Mouse (Mus musculus): Measurements from ENCODE around the gene Nbeal2. TPM values are rescaled to one million over a fixed set of nuclear protein-coding genes. Genes with fewer than 3 reads are reported as not detected.
A peak's percentile ranks its signal among the peaks of the same experiment; 100 is the strongest.

Nbeal2 gene
- polyA plus RNA-seq, 1 experiment from 2014 or later, result 5.7 TPM

- H3K27ac ChIP-seq (replicated peaks), result peak overlapping the region; percentile 90
- WGBS, result 21% methylated on average over 13 of the region's 13 CpGs
- peak; percentile 79 for DNase-seq (ENCODE audit: low spot score)
Measured at GRCm38 (mm10) chr9:110651931-110652722, 1.8 kb downstream of the Nbeal2 start.

GRCm38 (mm10) chr9:110649775-110650174 lies 4.2 kb downstream of the Nbeal2 start:
- ATAC-seq (ENCODE audit: low FRiP score, low TSS enrichment) (no peak), DNase-seq (ENCODE audit: low spot score) (no peak)
- no peaks in the 10 kb centered on the region for H3K27me3 ChIP-seq (ENCODE audit: control insufficient read depth, insufficient read depth, low read length)
- no peak overlapping the region for H3K4me2 ChIP-seq (replicated peaks; ENCODE audit: low read depth)
- TF ChIP-seq EP300 (optimal IDR thresholded peaks at IDR 0.05) (no peak), CTCF (IDR thresholded peaks at IDR 0.05; ENCODE audit: low read depth) (no peak)
- no peak overlapping the region for H3K9ac ChIP-seq (ENCODE audit: low read length)
- no peaks in the 10 kb centered on the region for H3K36me3 ChIP-seq (ENCODE audit: control insufficient read depth, insufficient read depth, low read length)
- no peaks in the 10 kb centered on the region for H3K9me3 ChIP-seq (ENCODE audit: control insufficient read depth, low read length)
- no peak overlapping the region for H3K4me3 ChIP-seq (ENCODE audit: low read depth, low read length)
- no peak overlapping the region for H3K27ac ChIP-seq (replicated peaks)
- 0 out of 2 replicates have a peak, but pooled peaks cover 5% of the 10 kb centered on the region for H3K4me1 ChIP-seq (replicated peaks; ENCODE audit: control insufficient read depth, insufficient read depth)

More at GRCm38 (mm10) chr9:110651931-110652722, 1.8 kb downstream of the Nbeal2 start:
- Histone ChIP-seq H3K4me1 (replicated peaks; ENCODE audit: control insufficient read depth, insufficient read depth) (peaks cover 8% of the 10 kb centered on the region; the same call in 1 of the 2 replicates), H3K36me3 (ENCODE audit: control insufficient read depth, insufficient read depth, low read length) (no peaks in the 10 kb centered on the region), H3K9me3 (ENCODE audit: control insufficient read depth, low read length) (no peaks in the 10 kb centered on the region), H3K4me3 (ENCODE audit: low read depth, low read length) (peak overlapping the region; percentile 65), H3K9ac (ENCODE audit: low read length) (peak overlapping the region; percentile 77), H3K4me2 (replicated peaks; ENCODE audit: low read depth) (peak overlapping the region; percentile 99), H3K27me3 (ENCODE audit: control insufficient read depth, insufficient read depth, low read length) (no peaks in the 10 kb centered on the region)
- TF ChIP-seq EP300 (optimal IDR thresholded peaks at IDR 0.05), result no peak
- TF ChIP-seq CTCF (IDR thresholded peaks at IDR 0.05; ENCODE audit: low read depth), result peak; percentile 53
- ATAC-seq (ENCODE audit: low FRiP score, low TSS enrichment), result no peak

GRCm38 (mm10) chr9:110645219-110645618 lies 8.7 kb downstream of the Nbeal2 start:
- TF ChIP-seq CTCF (IDR thresholded peaks at IDR 0.05; ENCODE audit: low read depth) (no peak), EP300 (optimal IDR thresholded peaks at IDR 0.05) (no peak)
- Histone ChIP-seq H3K4me2 (replicated peaks; ENCODE audit: low read depth) (no peak overlapping the region), H3K9me3 (ENCODE audit: control insufficient read depth, low read length) (no peaks in the 10 kb centered on the region), H3K4me1 (replicated peaks; ENCODE audit: control insufficient read depth, insufficient read depth) (no peaks in the 10 kb centered on the region), H3K36me3 (ENCODE audit: control insufficient read depth, insufficient read depth, low read length) (0 out of 2 replicates have a peak, but pooled peaks cover 3% of the 10 kb centered on the region), H3K4me3 (ENCODE audit: low read depth, low read length) (no peak overlapping the region), H3K27ac (replicated peaks) (no peak overlapping the region), H3K27me3 (ENCODE audit: control insufficient read depth, insufficient read depth, low read length) (no peaks in the 10 kb centered on the region), H3K9ac (ENCODE audit: low read length) (no peak overlapping the region)
- 81% methylated on average over 9 of the region's 9 CpGs for WGBS
- DNase-seq (ENCODE audit: low spot score), result no peak
- no peak for ATAC-seq (ENCODE audit: low FRiP score, low TSS enrichment)

- H3K27me3 ChIP-seq (ENCODE audit: control insufficient read depth, insufficient read depth, low read length), result no peaks in the 10 kb centered on the region
- no peak overlapping the region for H3K4me2 ChIP-seq (replicated peaks; ENCODE audit: low read depth)
- WGBS, result 79% methylated on average over 10 of the region's 10 CpGs
- H3K4me1 ChIP-seq (replicated peaks; ENCODE audit: control insufficient read depth, insufficient read depth), result no peaks in the 10 kb centered on the region
- no peak overlapping the region for H3K9ac ChIP-seq (ENCODE audit: low read length)
- 0 out of 2 replicates have a peak, but pooled peaks cover 3% of the 10 kb centered on the region for H3K36me3 ChIP-seq (ENCODE audit: control insufficient read depth, insufficient read depth, low read length)
- TF ChIP-seq CTCF (IDR thresholded peaks at IDR 0.05; ENCODE audit: low read depth) (no peak), EP300 (optimal IDR thresholded peaks at IDR 0.05) (no peak)
- DNase-seq (ENCODE audit: low spot score) (no peak), ATAC-seq (ENCODE audit: low FRiP score, low TSS enrichment) (no peak)
- no peak overlapping the region for H3K27ac ChIP-seq (replicated peaks)
- H3K9me3 ChIP-seq (ENCODE audit: control insufficient read depth, low read length), result no peaks in the 10 kb centered on the region
- no peak overlapping the region for H3K4me3 ChIP-seq (ENCODE audit: low read depth, low read length)
Measured at GRCm38 (mm10) chr9:110644295-110644694, 9.7 kb downstream of the Nbeal2 start.

- Histone ChIP-seq H3K27me3 (ENCODE audit: control insufficient read depth, insufficient read depth, low read length) (no peaks in the 10 kb centered on the region), H3K27ac (replicated peaks) (no peak overlapping the region), H3K4me3 (ENCODE audit: low read depth, low read length) (no peak overlapping the region), H3K36me3 (ENCODE audit: control insufficient read depth, insufficient read depth, low read length) (0 out of 2 replicates have a peak, but pooled peaks cover 3% of the 10 kb centered on the region), H3K9me3 (ENCODE audit: control insufficient read depth, low read length) (no peaks in the 10 kb centered on the region), H3K9ac (ENCODE audit: low read length) (no peak overlapping the region), H3K4me2 (replicated peaks; ENCODE audit: low read depth) (no peak overlapping the region), H3K4me1 (replicated peaks; ENCODE audit: control insufficient read depth, insufficient read depth) (no peaks in the 10 kb centered on the region)
- TF ChIP-seq CTCF (IDR thresholded peaks at IDR 0.05; ENCODE audit: low read depth) (no peak), EP300 (optimal IDR thresholded peaks at IDR 0.05) (no peak)
- DNase-seq (ENCODE audit: low spot score) (no peak), ATAC-seq (ENCODE audit: low FRiP score, low TSS enrichment) (no peak)
- WGBS, result 66% methylated on average over 9 of the region's 9 CpGs
Measured at GRCm38 (mm10) chr9:110643787-110644186, 10.2 kb downstream of the Nbeal2 start.
